Mouse (Mus musculus) liver, embryonic 13.5 days (tissue): Measurements from ENCODE around the gene Ube2q1. TPM values are rescaled to one million over a fixed set of nuclear protein-coding genes. Genes with fewer than 3 reads are reported as not detected.
A peak's percentile ranks its signal among the peaks of the same experiment; 100 is the strongest.

Experiments
- ATAC-seq: fragments of 200-750 bp; cut with Nextera tagmentation; 2 replicates; pipeline ENCODE4 v1.8.0; 2017; ENCODE audit warnings: low read depth, mild to moderate bottlenecking, moderate number of reproducible peaks, moderate library complexity
- DNase-seq: peaks from one replicate; pipeline ENCODE4 v3.0.0; 2022
- H3K27ac ChIP-seq: fragments of 300-500 bp; sonication (generic); 2 replicates; pipeline ENCODE4 v1.5.1; 2015; ENCODE audit warnings: moderate library complexity, mild to moderate bottlenecking, inconsistent platforms
- H3K27me3 ChIP-seq: fragments of 300-500 bp; sonication (generic); 2 replicates; pipeline ENCODE4 v1.6.1; 2015; ENCODE audit warnings: mild to moderate bottlenecking, inconsistent platforms
- H3K36me3 ChIP-seq: fragments of 300-500 bp; sonication (generic); 2 replicates; pipeline ENCODE4 v1.6.1; 2015; ENCODE audit warnings: mild to moderate bottlenecking, inconsistent platforms
- H3K4me1 ChIP-seq: fragments of 300-500 bp; sonication (generic); replicated peaks from 2 replicates; pipeline ENCODE4 v1.6.1; 2015; ENCODE audit warnings: inconsistent platforms
- H3K4me2 ChIP-seq: fragments of 300-500 bp; sonication (generic); 2 replicates; pipeline ENCODE4 v1.6.1; 2015; ENCODE audit warnings: inconsistent platforms, mild to moderate bottlenecking, moderate library complexity
- H3K4me3 ChIP-seq: fragments of 300-500 bp; sonication (generic); replicated peaks from 2 replicates; pipeline ENCODE4 v1.5.1; 2015; ENCODE audit warnings: mild to moderate bottlenecking, inconsistent platforms
- H3K9ac ChIP-seq: fragments of 300-500 bp; sonication (generic); 2 replicates; pipeline ENCODE4 v1.6.1; 2015; ENCODE audit warnings: mild to moderate bottlenecking, inconsistent platforms
- H3K9me3 ChIP-seq: fragments of 300-500 bp; sonication (generic); replicated peaks from 2 replicates; pipeline ENCODE4 v1.6.1; 2016; ENCODE audit warnings: inconsistent platforms
- WGBS: fragments of 180-500 bp; shearing (Covaris S2); methylation state at CpG from one replicate; pipeline ENCODE4 v1.1.7; 2015; ENCODE audit not compliant: insufficient replicate concordance; 5-methylcytosine and 5-hydroxymethylcytosine counted together
- polyA plus RNA-seq: library from polyadenylated mRNA; unstranded; fragments of >200 nt; fragmentation: Nextera tagmentation; extraction: Ambion mirVana; gene quantifications from 2 replicates; pipeline ENCODE4 v1.2.1, GENCODE M21; 2015

Ube2q1 gene
- polyA plus RNA-seq, 1 experiment from 2014 or later = 3.5 TPM

DNA sequence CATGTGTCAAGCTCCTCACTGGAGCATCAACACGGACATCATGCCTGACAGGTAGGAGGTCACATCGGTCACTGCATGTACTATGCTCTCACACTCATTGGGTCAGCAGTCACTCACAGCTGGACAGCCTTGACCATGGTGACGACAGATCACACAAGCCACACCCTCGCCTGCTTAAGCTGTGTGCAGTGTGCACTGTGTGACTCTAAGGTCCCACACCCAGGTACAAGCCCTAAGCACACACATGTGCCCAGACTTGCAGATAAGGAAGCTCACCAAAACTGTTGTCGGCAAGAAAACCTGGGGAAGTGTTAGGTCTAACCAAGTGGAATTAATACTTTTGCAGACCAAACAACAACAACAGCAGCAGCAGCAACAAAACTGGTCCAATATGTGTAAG lies 34.5 kb downstream of the Ube2q1 start:
- ATAC-seq (peak; percentile 91), DNase-seq (peak; percentile 59)
- H3K9me3 ChIP-seq = no peaks in the 10 kb centered on the region
- no peaks in the 10 kb centered on the region for H3K36me3 ChIP-seq
- H3K9ac ChIP-seq = peak overlapping the region; percentile 51
- H3K4me2 ChIP-seq = peak overlapping the region; percentile 65
- WGBS = 44% methylated on average over 5 of the region's 5 CpGs
- H3K4me1 ChIP-seq = peaks cover 33% of the 10 kb centered on the region
- peaks cover 10% of the 10 kb centered on the region; the same call in 1 of the 2 replicates for H3K27me3 ChIP-seq
- H3K4me3 ChIP-seq = peak overlapping the region; percentile 38
- H3K27ac ChIP-seq = peak overlapping the region; percentile 96

DNA sequence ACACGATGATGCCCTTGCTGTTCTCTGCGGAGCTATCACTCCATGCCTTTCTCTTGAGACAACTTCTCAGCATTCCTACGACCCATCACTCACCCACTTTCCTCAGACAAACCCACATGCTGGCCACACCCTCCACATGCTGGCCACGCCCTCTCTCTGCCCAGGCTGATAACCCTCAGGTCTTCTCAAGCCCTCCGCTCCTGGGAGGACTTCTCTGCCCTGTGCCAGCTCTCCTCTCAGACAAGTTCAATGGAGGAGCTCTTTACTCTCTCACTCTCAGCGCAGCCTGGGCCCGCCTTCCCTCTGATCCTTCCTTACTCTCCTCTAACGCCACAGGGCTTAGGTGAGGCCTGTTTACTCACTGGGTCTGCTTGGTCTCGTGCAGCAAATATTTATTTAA lies 35.2 kb downstream of the Ube2q1 start:
- ATAC-seq (peak; percentile 94), DNase-seq (peak; percentile 86)
- H3K4me2 ChIP-seq = peak overlapping the region; percentile 65
- H3K36me3 ChIP-seq = no peaks in the 10 kb centered on the region
- peak overlapping the region; percentile 38 for H3K4me3 ChIP-seq
- H3K9me3 ChIP-seq = no peaks in the 10 kb centered on the region
- WGBS = 30% methylated on average over 9 of the region's 9 CpGs
- H3K27me3 ChIP-seq = peaks cover 10% of the 10 kb centered on the region; the same call in 1 of the 2 replicates
- H3K27ac ChIP-seq = peak overlapping the region; percentile 96
- peaks cover 33% of the 10 kb centered on the region for H3K4me1 ChIP-seq
- H3K9ac ChIP-seq = peak overlapping the region; percentile 51

DNA sequence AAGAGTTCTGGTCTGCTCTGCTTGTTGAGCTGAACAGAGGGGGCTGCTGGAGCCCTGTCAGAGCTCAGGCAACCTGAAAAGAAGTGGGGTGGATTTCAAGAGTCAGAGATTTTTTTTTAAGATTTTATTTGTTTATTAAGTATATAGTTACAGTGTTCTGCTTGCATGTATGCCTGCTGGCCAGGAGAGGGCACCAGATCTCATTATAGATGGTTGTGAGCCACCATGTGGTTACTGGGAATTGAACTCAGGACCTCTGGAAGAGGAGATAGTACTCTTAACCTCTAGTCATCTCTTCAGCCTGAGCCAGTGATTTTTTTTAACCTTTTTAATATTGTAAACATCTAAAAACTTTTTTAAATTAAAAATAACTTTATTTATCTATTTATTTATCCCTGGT lies 37.4 kb downstream of the Ube2q1 start:
- Histone ChIP-seq H3K9me3 (no peaks in the 10 kb centered on the region), H3K9ac (no peak overlapping the region), H3K27ac (no peak overlapping the region), H3K4me3 (no peak overlapping the region), H3K36me3 (no peaks in the 10 kb centered on the region), H3K4me2 (no peak overlapping the region), H3K27me3 (peaks cover 12% of the 10 kb centered on the region), H3K4me1 (peaks cover 31% of the 10 kb centered on the region)
- DNase-seq (no peak), ATAC-seq (no peak)

DNA sequence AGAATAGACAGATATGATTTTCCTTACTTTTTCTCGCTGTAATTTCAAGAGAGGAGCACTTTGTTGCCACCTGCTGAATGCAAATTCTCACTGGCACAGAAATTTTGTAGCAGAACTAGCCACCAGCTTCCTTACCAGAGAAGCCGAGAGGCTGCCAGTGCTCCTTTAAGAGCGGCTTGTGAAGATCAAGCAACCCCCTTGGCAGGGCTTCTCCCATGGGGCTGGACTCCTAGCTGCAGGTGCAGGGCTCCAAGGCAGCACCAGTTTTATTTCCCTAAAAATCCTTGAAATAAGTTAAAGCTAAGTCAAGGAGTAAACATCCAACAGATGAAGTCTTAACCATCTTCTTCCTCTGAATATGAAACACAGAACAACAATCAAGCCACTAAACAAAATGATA lies 38.8 kb downstream of the Ube2q1 start:
- no peak overlapping the region for H3K4me3 ChIP-seq
- no peak for DNase-seq
- no peak for ATAC-seq
- H3K9me3 ChIP-seq = no peaks in the 10 kb centered on the region
- H3K4me2 ChIP-seq = no peak overlapping the region
- peaks cover 27% of the 10 kb centered on the region for H3K4me1 ChIP-seq
- H3K36me3 ChIP-seq = no peaks in the 10 kb centered on the region
- H3K9ac ChIP-seq = no peak overlapping the region
- no peak overlapping the region for H3K27ac ChIP-seq
- 71% methylated on average over 3 of the region's 3 CpGs for WGBS
- peaks cover 18% of the 10 kb centered on the region for H3K27me3 ChIP-seq

DNA sequence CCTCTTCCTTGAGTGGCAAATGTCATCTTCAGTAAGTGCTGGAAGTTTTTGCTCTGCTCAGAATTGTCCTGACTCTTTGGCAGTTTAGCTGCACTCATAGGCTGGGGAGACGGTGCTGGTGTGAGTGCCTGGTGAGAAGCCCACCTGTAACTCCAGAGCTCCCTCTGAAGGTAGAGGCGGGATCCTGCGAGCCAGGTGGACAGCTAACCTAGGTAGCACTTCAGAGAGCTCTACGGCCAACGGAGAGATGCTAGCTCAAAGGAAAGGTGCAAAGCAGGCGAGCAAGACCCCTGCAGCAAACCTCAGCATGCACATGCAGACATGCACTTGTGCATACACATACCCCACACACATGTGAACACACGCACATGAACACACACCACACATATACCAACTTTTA lies 40.6 kb downstream of the Ube2q1 start:
- ATAC-seq = no peak
- peaks cover 26% of the 10 kb centered on the region for H3K27me3 ChIP-seq
- no peaks in the 10 kb centered on the region for H3K36me3 ChIP-seq
- DNase-seq = no peak
- no peak overlapping the region for H3K4me2 ChIP-seq
- H3K4me3 ChIP-seq = no peak overlapping the region
- H3K27ac ChIP-seq = no peak overlapping the region
- peaks cover 8% of the 10 kb centered on the region for H3K4me1 ChIP-seq
- 65% methylated on average over 7 of the region's 7 CpGs for WGBS
- no peaks in the 10 kb centered on the region for H3K9me3 ChIP-seq
- no peak overlapping the region for H3K9ac ChIP-seq

DNA sequence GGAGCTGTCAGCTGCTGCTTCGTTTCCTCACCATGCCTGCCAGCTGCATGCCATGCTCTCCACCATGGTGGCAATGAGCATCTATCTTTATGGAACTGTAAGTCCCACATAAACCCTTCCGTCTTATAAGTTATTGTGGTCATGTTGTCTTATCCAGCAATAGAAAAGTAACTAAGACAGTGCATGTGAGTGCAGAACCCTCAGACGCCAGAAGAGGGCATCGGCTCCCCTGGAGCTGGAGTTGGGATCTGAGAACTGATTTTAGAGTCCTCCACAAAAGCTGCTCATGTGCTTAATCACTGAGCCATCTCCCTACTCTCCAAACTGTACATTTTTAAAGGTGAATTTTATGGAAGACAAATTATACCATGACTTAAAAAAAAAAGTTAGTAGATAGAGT lies 43.6 kb downstream of the Ube2q1 start:
- no peak overlapping the region for H3K4me3 ChIP-seq
- no peaks in the 10 kb centered on the region for H3K36me3 ChIP-seq
- no peak overlapping the region for H3K27ac ChIP-seq
- H3K4me1 ChIP-seq = peaks cover 28% of the 10 kb centered on the region
- ATAC-seq = no peak
- DNase-seq = no peak
- H3K4me2 ChIP-seq = no peak overlapping the region
- 35% methylated on average over 4 of the region's 4 CpGs for WGBS
- no peak overlapping the region for H3K9ac ChIP-seq
- H3K9me3 ChIP-seq = no peaks in the 10 kb centered on the region
- H3K27me3 ChIP-seq = peaks cover 25% of the 10 kb centered on the region

DNA sequence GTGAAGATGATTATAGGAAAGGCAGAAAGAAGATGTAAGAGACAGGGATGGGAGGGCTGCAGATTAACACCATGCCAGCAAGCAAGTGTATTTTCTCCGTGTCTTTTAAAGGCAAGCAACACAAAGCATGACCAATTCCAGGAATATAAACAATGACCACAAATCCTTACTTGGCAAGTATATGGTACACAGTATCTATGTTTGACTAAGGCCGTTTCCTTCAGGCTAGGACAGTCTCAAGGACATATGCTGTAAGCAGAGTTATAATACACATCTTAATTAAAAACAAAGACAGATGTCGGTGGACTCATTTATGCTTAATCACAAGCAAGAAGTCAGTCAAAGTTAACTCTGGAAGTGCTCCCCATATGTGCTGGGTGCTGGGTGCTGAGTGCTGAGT lies 45.2 kb downstream of the Ube2q1 start:
- Histone ChIP-seq H3K4me2 (no peak overlapping the region), H3K27ac (no peak overlapping the region), H3K9ac (no peak overlapping the region), H3K27me3 (peaks cover 19% of the 10 kb centered on the region), H3K4me1 (peaks cover 33% of the 10 kb centered on the region), H3K9me3 (no peaks in the 10 kb centered on the region), H3K36me3 (no peaks in the 10 kb centered on the region), H3K4me3 (no peak overlapping the region)
- 66% methylated on average over 3 of the region's 3 CpGs for WGBS
- DNase-seq (no peak), ATAC-seq (no peak)

DNA sequence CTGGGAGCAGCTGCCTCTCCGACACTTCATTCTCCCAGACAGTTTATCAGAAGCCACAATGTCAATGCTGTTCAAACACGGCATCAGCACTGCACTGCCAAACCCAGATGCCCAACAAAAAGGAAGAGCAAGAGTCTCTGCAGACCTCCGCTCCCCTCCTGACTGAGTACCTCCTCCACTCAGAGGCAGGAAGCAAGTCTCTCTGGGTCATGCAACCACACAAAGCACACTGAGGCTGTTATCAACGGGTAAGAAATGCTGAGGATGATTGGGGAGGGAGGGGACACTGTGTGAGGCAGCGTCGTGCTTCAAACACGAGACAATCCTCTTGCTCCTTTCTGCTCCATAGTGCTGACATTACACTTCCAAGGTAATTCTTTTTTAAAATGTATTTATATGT lies 46.5 kb downstream of the Ube2q1 start:
- DNase-seq = no peak
- H3K4me3 ChIP-seq = no peak overlapping the region; the same call in 1 of the 2 replicates
- peaks cover 33% of the 10 kb centered on the region for H3K4me1 ChIP-seq
- peak; percentile 42; the same call in 1 of the 2 replicates for ATAC-seq
- no peaks in the 10 kb centered on the region for H3K36me3 ChIP-seq
- H3K27ac ChIP-seq = peak overlapping the region; percentile 54; the same call in 1 of the 2 replicates
- peaks cover 16% of the 10 kb centered on the region for H3K27me3 ChIP-seq
- 0 out of 2 replicates have a peak overlapping the region, but pooled peaks have one; percentile 37 for H3K9ac ChIP-seq
- H3K4me2 ChIP-seq = peak overlapping the region; percentile 55
- H3K9me3 ChIP-seq = no peaks in the 10 kb centered on the region
- 8% methylated on average over 7 of the region's 7 CpGs for WGBS

DNA sequence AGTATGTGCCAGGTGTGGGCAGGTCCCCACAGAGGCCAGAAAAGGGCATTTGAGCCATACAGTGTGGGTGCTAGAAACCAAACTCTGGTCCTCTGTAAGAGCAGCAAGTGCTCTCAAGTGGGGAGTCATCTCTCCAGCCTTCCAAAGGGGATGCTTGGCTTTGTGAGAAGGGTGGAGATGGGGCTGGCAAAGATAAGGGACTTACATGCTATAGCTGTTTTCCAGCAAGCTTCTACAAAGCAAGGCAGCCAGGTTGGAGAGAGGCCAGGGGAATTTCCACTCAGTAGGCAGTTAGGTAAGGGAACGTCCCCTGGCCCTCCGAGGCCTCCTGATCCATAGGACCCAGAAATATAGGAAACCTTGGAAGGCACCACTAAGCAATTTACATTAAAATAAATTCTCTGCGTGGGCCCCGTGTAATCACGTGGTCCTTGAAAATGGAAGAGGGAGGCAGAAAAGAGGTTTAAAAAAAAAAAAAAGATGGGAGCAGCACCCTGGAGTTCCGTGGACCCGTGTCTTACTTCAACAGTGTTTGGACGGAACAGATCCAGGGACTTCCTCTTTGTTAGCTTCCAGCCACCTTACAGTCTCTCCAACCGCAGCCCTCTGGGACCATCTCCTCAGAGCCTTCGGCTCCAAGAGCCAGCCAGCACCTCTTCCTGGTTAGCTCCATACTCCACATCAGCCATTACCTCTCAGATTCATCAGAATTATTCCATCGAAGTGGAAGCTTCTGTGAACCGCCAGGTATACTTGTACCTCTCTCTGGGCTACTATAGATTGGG lies 47.1 kb downstream of the Ube2q1 start:
- H3K27me3 ChIP-seq = peaks cover 16% of the 10 kb centered on the region
- WGBS = 56% methylated on average over 12 of the region's 12 CpGs
- peaks cover 33% of the 10 kb centered on the region for H3K4me1 ChIP-seq
- H3K9ac ChIP-seq = 0 out of 2 replicates have a peak overlapping the region, but pooled peaks have one; percentile 37
- peak overlapping the region; percentile 54 for H3K27ac ChIP-seq
- H3K9me3 ChIP-seq = no peaks in the 10 kb centered on the region
- H3K4me2 ChIP-seq = peak overlapping the region; percentile 55
- H3K36me3 ChIP-seq = no peaks in the 10 kb centered on the region
- DNase-seq = no peak
- peak overlapping the region; percentile 23 for H3K4me3 ChIP-seq
- ATAC-seq = no peak

DNA sequence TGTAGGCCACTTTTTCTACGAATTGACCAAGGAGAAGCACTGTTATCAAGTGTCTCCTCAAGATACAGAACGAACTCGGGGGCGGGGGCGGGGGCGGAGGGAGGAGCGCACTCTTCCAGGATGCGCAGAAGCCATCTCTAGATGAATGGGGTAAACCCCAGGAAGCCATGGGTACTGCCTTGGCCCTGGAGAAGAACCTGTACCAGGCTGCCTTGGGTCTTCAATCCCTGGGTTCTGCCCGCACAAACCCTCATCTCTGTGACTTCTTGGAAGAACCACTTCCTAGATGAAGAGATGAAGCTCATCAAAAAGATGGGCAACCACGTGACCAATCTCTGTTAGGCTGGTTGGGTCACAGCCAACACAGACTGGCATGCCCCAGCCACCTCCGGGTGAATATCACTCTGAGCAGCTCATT lies 47.7 kb downstream of the Ube2q1 start:
- no peaks in the 10 kb centered on the region for H3K9me3 ChIP-seq
- peaks cover 11% of the 10 kb centered on the region for H3K27me3 ChIP-seq
- H3K4me3 ChIP-seq = peak overlapping the region; percentile 23; the same call in 1 of the 2 replicates
- peak overlapping the region; percentile 55 for H3K4me2 ChIP-seq
- peak overlapping the region; percentile 54 for H3K27ac ChIP-seq
- H3K9ac ChIP-seq = 0 out of 2 replicates have a peak overlapping the region, but pooled peaks have one; percentile 37
- DNase-seq = no peak
- no peaks in the 10 kb centered on the region for H3K36me3 ChIP-seq
- peak; percentile 80 for ATAC-seq
- WGBS = 47% methylated on average over 11 of the region's 11 CpGs
- H3K4me1 ChIP-seq = peaks cover 33% of the 10 kb centered on the region

DNA sequence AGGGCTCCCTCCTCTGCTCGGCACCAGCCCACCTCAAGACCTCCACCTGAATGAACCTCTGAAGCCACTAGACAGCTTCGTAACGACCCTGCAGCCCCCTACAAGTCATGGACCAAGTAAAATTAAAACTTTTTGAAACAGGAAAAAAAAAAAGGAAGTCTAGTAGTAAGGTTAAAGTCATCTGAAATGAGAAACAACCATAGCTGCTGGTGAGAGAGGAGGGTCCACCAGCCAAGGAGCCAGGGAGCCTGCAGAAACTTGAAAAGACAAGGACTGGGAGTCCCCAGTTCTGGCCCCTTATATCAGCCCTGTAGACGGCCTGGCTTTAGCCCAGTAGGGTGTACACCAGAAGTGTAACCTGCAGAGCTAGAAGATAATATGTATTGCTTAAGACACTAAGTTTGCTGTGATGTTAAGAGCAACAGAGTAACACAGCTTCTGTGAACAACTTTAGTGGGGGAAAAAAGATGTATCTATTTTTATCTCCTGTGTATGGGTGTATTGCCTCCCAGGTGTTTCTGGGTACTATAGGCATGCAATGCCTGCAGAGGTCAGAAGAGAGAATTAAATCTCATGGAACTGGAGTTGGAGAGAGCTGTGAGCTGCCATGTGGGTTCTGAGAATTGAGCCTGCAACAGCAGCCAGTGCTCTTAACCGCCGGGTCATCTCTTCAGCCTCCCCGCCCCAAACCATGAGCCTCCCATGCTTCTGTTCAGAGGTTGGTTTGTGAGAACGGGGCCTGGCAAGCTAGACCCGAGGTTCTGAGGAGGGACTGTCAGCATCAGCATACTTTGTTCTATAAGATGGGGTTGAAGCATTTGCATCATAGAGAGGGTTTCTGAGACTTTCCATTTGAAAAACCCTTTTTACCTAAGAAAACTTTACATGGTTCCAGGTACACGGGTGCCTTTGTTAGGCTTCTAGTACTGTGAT lies 48.4 kb downstream of the Ube2q1 start:
- Histone ChIP-seq H3K27me3 (peaks cover 10% of the 10 kb centered on the region), H3K9me3 (no peaks in the 10 kb centered on the region), H3K27ac (peak overlapping the region; percentile 2; the same call in 1 of the 2 replicates), H3K4me2 (peak overlapping the region; percentile 55), H3K36me3 (no peaks in the 10 kb centered on the region), H3K4me3 (no peak overlapping the region), H3K9ac (no peak overlapping the region), H3K4me1 (peaks cover 33% of the 10 kb centered on the region)
- DNase-seq (no peak), ATAC-seq (peak; percentile 68)
- WGBS = 57% methylated on average over 10 of the region's 10 CpGs
